Mouse (Mus musculus): ENCODE results near the gene Slc52a3.

Slc52a3 gene

DNA sequence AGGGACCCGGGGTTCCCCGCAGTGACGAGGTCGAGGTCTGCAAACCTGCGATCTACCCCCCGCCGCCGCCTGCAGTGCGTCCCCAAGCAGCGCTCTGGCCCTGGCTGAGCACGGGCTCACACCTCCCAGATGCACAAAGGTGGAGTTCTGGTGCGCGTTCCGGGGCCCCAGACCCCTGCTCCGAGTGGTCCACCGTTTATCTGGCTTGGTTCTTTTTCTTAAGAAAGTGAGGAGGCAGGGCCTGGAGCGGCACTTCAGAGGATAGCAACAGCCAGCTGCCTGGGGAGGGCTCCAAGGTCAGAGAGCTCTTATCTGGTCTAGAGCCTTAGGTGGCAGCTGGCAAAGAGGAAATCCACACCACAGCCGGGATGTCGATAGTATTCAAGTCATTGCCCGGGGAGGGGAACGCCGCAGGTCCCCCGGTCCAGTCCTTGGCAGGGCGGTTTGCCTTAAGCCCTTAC lies 52.7 kb downstream of the Slc52a3 start:
- DNase-seq: no peak

DNA sequence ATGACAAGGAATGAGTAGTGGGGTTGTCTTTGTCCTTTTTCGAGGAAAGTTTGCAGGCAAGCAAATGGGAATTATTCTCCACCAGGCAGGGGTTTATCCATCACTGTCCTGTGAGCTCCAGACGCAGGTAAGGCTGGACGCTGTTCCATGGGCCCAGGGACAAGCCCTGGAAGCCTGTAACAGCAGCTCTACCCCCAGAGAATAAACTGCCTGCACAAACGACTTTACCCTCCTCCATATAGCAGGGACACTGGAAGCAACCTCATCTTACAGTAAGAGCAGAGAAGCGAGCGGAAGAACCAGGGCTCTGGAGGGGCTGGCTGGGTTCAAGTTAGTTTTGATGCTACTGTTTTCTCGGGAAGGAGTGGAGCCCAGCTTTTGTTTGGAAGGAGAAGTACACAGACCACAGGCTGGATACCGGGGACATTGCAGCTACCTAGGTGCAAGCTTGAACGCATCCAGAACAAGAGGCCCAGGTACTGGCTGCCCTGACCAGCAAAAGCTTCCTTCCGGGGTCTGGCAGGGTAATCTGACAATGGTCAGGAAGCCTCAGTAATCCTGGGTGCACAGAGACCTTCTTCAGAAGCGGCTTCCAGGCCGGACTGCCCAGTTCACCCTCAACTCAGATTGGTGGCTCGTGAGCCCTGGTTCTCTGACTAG lies 53.4 kb downstream of the Slc52a3 start:
- DNase-seq: no peak

- DNase-seq: no peak
Measured at GRCm38 (mm10) chr2:152050316-152050715, 54.0 kb downstream of the Slc52a3 start.

- DNase-seq: no peak
Measured at GRCm38 (mm10) chr2:152051985-152052384, 55.7 kb downstream of the Slc52a3 start.

- DNase-seq: no peak
Measured at GRCm38 (mm10) chr2:152055406-152055805, 59.1 kb downstream of the Slc52a3 start.

GRCm38 (mm10) chr2:152056368-152057251 lies 60.3 kb downstream of the Slc52a3 start:
- DNase-seq: no peak

DNA sequence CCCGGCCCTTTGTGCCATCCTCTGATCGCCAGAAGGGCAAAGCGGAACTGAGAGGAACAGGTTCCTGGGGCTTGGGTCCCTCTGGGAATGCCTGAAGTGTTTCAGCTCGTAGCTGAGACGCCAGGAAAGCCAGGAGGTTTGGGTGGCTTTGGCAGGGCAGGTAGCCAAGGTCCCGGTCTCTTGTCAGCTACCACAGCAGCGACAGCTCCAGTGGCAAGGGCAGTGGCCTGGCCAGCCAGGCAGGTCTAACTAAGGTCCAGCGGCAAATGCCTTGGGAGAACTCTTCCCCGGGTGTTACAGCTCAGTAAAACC lies 60.9 kb downstream of the Slc52a3 start:
- DNase-seq: no peak

All from lung, adult 18-20 months (tissue).